Mouse (Mus musculus) intestine, postnatal 0 days (tissue): ENCODE measurements around the gene Slc16a14. TPM values are rescaled to one million over a fixed set of nuclear protein-coding genes. Genes with fewer than 3 reads are reported as not detected.

Source experiments
- ATAC-seq: fragments of 200-750 bp; cut with Nextera tagmentation; 2 replicates; pipeline ENCODE4 v1.8.0; 2017; ENCODE audit warnings: mild to moderate bottlenecking, moderate TSS enrichment, moderate library complexity
- H3K27ac ChIP-seq: fragments of 300-500 bp; sonication (generic); 2 replicates; pipeline ENCODE4 v1.5.1; 2014; ENCODE audit warnings: mild to moderate bottlenecking, low read depth, low read length, moderate library complexity
- H3K27me3 ChIP-seq: fragments of 300-500 bp; sonication (generic); replicated peaks from 2 replicates; pipeline ENCODE4 v1.6.1; 2014; ENCODE audit warnings: low read length, mixed read lengths; ENCODE audit not compliant: control insufficient read depth, insufficient read depth
- H3K36me3 ChIP-seq: fragments of 300-500 bp; sonication (generic); 2 replicates; pipeline ENCODE4 v1.6.1; 2014; ENCODE audit warnings: mild to moderate bottlenecking, moderate library complexity; ENCODE audit not compliant: control insufficient read depth, insufficient read depth
- H3K4me1 ChIP-seq: fragments of 300-500 bp; sonication (generic); replicated peaks from 2 replicates; pipeline ENCODE4 v1.6.1; 2014; ENCODE audit warnings: antibody characterized with exemption, low read length, mixed read lengths; ENCODE audit not compliant: control insufficient read depth, insufficient read depth
- H3K4me2 ChIP-seq: fragments of 300-500 bp; sonication (generic); replicated peaks from 2 replicates; pipeline ENCODE4 v1.6.1; 2014; ENCODE audit warnings: low read depth, mild to moderate bottlenecking, moderate library complexity
- H3K4me3 ChIP-seq: fragments of 300-500 bp; sonication (generic); 2 replicates; pipeline ENCODE4 v1.5.1; 2014; ENCODE audit warnings: low read depth, low read length
- H3K9ac ChIP-seq: fragments of 300-500 bp; sonication (generic); 2 replicates; pipeline ENCODE4 v1.6.1; 2014; ENCODE audit warnings: mild to moderate bottlenecking, low read depth, low read length
- H3K9me3 ChIP-seq: fragments of 300-500 bp; sonication (generic); 2 replicates; pipeline ENCODE4 v1.6.1; 2016; ENCODE audit warnings: mixed run types; ENCODE audit not compliant: control insufficient read depth
- CTCF ChIP-seq: sonication (generic); IDR thresholded peaks from 2 replicates; pipeline ENCODE4 v1.5.1; 2016; ENCODE audit warnings: low read depth, mild to moderate bottlenecking, control low read depth, antibody characterized with exemption, moderate library complexity
- WGBS: fragments of 180-500 bp; shearing (Covaris S2); extraction: QIAGEN DNeasy Blood & Tissue Kit; methylation state at CpG from one replicate; pipeline ENCODE4 v1.1.7; 2014; 5-methylcytosine and 5-hydroxymethylcytosine counted together
- polyA plus RNA-seq: library from polyadenylated mRNA; unstranded; fragments of >200 nt; fragmentation: Nextera tagmentation; extraction: Ambion mirVana; gene quantifications from 2 replicates; pipeline ENCODE4 v1.2.1, GENCODE M21; 2015

Slc16a14 gene
- polyA plus RNA-seq, 1 experiment from 2014 or later: 0.04 TPM

DNA sequence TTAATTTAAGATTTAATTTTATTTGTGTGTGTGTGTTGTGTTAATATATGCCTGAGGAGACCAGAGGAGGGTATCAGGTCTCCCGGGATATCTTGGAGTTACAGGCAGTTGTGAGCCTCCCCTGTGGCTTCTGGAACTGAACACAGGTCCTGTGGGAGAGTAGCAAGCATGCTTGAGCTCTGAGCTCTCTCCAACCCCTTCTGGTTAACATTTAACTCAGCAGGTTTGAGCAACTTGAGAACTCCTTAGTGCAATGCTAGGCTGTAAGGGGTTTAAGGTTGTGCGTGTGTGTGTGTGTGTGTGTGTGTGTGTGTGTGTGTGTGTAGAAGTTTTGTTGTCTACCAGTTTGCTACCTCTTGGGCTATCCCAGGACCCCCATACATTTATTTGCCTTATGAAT, 57.3 kb downstream of the Slc16a14 start:
- TF ChIP-seq CTCF: no peak
- Histone ChIP-seq H3K4me3 (no peak overlapping the region), H3K9me3 (no peaks in the 10 kb centered on the region), H3K27ac (no peak overlapping the region), H3K36me3 (no peaks in the 10 kb centered on the region), H3K4me2 (no peak overlapping the region), H3K27me3 (no peaks in the 10 kb centered on the region), H3K4me1 (no peaks in the 10 kb centered on the region), H3K9ac (no peak overlapping the region)
- WGBS: 48% methylated on average over 2 of the region's 2 CpGs
- no peak for ATAC-seq

- Histone ChIP-seq H3K4me1 (0 out of 2 replicates have a peak, but pooled peaks cover 5% of the 10 kb centered on the region), H3K27me3 (no peaks in the 10 kb centered on the region), H3K9ac (no peak overlapping the region), H3K4me3 (no peak overlapping the region), H3K36me3 (no peaks in the 10 kb centered on the region), H3K9me3 (no peaks in the 10 kb centered on the region), H3K27ac (no peak overlapping the region), H3K4me2 (no peak overlapping the region)
- ATAC-seq: no peak
- no peak for TF ChIP-seq CTCF
- WGBS: 64% methylated on average over 4 of the region's 4 CpGs
Measured at GRCm38 (mm10) chr1:84872939-84873338, 62.0 kb downstream of the Slc16a14 start.

- no peak overlapping the region for H3K27ac ChIP-seq
- WGBS: 22% methylated on average over 3 of the region's 3 CpGs
- no peak overlapping the region for H3K4me3 ChIP-seq
- H3K36me3 ChIP-seq: no peaks in the 10 kb centered on the region
- ATAC-seq: peak; percentile 41; the same call in 1 of the 2 replicates
- no peak for TF ChIP-seq CTCF
- no peaks in the 10 kb centered on the region for H3K9me3 ChIP-seq
- no peak overlapping the region for H3K9ac ChIP-seq
- H3K4me2 ChIP-seq: no peak overlapping the region
- no peaks in the 10 kb centered on the region for H3K27me3 ChIP-seq
- 0 out of 2 replicates have a peak, but pooled peaks cover 5% of the 10 kb centered on the region for H3K4me1 ChIP-seq
Measured at GRCm38 (mm10) chr1:84872105-84872504, 62.8 kb downstream of the Slc16a14 start.

- Histone ChIP-seq H3K4me3 (no peak overlapping the region), H3K9ac (no peak overlapping the region), H3K27me3 (no peaks in the 10 kb centered on the region), H3K36me3 (no peaks in the 10 kb centered on the region), H3K4me1 (0 out of 2 replicates have a peak, but pooled peaks cover 5% of the 10 kb centered on the region), H3K9me3 (no peaks in the 10 kb centered on the region), H3K27ac (no peak overlapping the region), H3K4me2 (no peak overlapping the region)
- ATAC-seq: no peak
- TF ChIP-seq CTCF: no peak
- 63% methylated on average over 6 of the region's 6 CpGs for WGBS
Measured at GRCm38 (mm10) chr1:84871131-84871530, 63.8 kb downstream of the Slc16a14 start.

DNA sequence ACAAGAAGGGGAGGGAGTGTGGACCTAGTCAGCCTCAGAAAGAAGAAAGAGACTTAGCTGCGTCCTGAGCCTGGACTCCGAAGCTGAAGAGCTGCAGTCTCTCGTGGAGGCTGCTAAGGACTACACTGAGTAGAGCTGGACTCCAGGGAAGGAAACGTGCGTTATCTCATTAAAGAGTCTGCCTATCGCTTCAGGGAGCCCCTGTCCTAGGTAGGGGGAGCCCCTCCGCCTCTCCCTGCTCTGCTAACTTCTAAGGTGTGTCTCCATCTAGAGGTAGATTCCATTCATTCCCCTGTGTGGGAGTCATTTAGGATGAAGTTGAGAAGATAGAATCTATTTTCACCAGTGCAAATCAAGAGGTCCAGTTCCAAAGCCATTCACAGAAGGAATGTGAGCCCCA, 65.4 kb downstream of the Slc16a14 start:
- H3K4me2 ChIP-seq: 0 out of 2 replicates have a peak overlapping the region, but pooled peaks have one; percentile 13

GRCm38 (mm10) chr1:84868841-84869240, 66.1 kb downstream of the Slc16a14 start:
- no peak for TF ChIP-seq CTCF
- Histone ChIP-seq H3K9me3 (no peaks in the 10 kb centered on the region), H3K4me1 (0 out of 2 replicates have a peak, but pooled peaks cover 7% of the 10 kb centered on the region), H3K9ac (no peak overlapping the region), H3K27ac (no peak overlapping the region), H3K4me3 (no peak overlapping the region), H3K36me3 (no peaks in the 10 kb centered on the region), H3K27me3 (no peaks in the 10 kb centered on the region), H3K4me2 (no peak overlapping the region)
- ATAC-seq: no peak
- 72% methylated on average over 4 of the region's 4 CpGs for WGBS

More for the DNA sequence above, 65.4 kb downstream of the Slc16a14 start:
- H3K9me3 ChIP-seq: no peaks in the 10 kb centered on the region
- WGBS: 37% methylated on average over 7 of the region's 7 CpGs
- no peak overlapping the region for H3K9ac ChIP-seq
- no peak for ATAC-seq
- peak; percentile 44 for TF ChIP-seq CTCF
- 0 out of 2 replicates have a peak, but pooled peaks cover 7% of the 10 kb centered on the region for H3K4me1 ChIP-seq
- H3K27me3 ChIP-seq: no peaks in the 10 kb centered on the region
- H3K36me3 ChIP-seq: no peaks in the 10 kb centered on the region
- no peak overlapping the region for H3K4me3 ChIP-seq
- no peak overlapping the region for H3K27ac ChIP-seq

GRCm38 (mm10) chr1:84868311-84868710, 66.6 kb downstream of the Slc16a14 start:
- Histone ChIP-seq H3K4me1 (0 out of 2 replicates have a peak, but pooled peaks cover 7% of the 10 kb centered on the region), H3K36me3 (no peaks in the 10 kb centered on the region), H3K4me3 (no peak overlapping the region), H3K4me2 (no peak overlapping the region), H3K9ac (no peak overlapping the region), H3K27ac (no peak overlapping the region), H3K9me3 (no peaks in the 10 kb centered on the region), H3K27me3 (no peaks in the 10 kb centered on the region)
- no peak for ATAC-seq
- TF ChIP-seq CTCF: no peak
